Mouse (Mus musculus): Measurements from ENCODE around the gene Spryd3.

DNA sequence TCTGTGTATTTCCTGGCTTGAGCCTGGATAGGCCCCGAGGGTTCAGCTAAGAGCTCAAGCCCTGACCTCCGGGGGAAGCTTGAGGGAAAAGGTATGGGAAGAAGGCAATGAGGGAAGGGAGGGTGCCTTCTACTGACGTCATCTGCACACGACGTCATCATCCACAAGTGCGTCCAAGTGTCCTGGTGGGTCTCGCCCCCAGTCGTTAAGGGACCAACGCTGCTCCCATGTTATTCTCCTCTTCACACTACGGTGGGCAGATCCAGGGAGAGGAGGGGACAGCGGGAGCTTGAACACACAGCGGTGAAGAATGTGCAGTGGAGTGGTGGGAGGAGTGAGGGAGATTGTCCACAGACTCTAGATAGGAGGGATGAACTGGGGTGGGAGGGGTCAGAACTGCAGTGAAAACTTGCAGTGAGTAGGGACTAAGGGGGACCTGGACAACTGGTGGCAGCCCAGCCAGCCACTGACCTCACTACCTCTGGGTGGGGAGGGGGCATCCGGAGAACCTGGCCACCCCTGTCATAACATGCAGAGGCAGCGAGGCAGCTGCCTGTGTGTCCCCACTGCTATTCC, 32.6 kb downstream of the Spryd3 start:
- TF ChIP-seq POLR2A (IDR thresholded peaks at IDR 0.05; ENCODE audit: low read depth, low read length): no peak
- TF ChIP-seq CTCF (IDR thresholded peaks at IDR 0.05; ENCODE audit: extremely low read depth, insufficient read depth, insufficient read length, insufficient replicate concordance): no peak
